Mouse (Mus musculus) heart, postnatal 0 days (tissue): ENCODE data around the gene Chchd6. TPM values are rescaled to one million over a fixed set of nuclear protein-coding genes. Genes with fewer than 3 reads are reported as not detected.
A peak's percentile ranks its signal among the peaks of the same experiment; 100 is the strongest.

Experiments
- ATAC-seq: fragments of 200-750 bp; cut with Nextera tagmentation; 2 replicates; pipeline ENCODE4 v1.8.0; 2017; ENCODE audit warnings: low read depth, moderate number of reproducible peaks, moderate library complexity; ENCODE audit not compliant: insufficient read depth
- DNase-seq: peaks from one replicate; pipeline ENCODE4 v3.0.0-alpha.2; 2016; ENCODE audit warnings: low spot score
- H3K27ac ChIP-seq: fragments of 300-500 bp; sonication (generic); 2 replicates; pipeline ENCODE4 v1.5.1; 2014; ENCODE audit warnings: low read depth, mild to moderate bottlenecking
- H3K27me3 ChIP-seq: fragments of 300-500 bp; sonication (generic); 2 replicates; pipeline ENCODE4 v1.6.1; 2014; ENCODE audit warnings: low read length, mixed read lengths; ENCODE audit not compliant: control insufficient read depth, insufficient read depth
- H3K36me3 ChIP-seq: fragments of 300-500 bp; sonication (generic); replicated peaks from 2 replicates; pipeline ENCODE4 v1.6.1; 2014; ENCODE audit warnings: low read length, mixed read lengths; ENCODE audit not compliant: control insufficient read depth, insufficient read depth
- H3K4me1 ChIP-seq: fragments of 300-500 bp; sonication (generic); 2 replicates; pipeline ENCODE4 v1.6.1; 2014; ENCODE audit warnings: antibody characterized with exemption; ENCODE audit not compliant: control insufficient read depth, insufficient read depth
- H3K4me2 ChIP-seq: fragments of 300-500 bp; sonication (generic); 2 replicates; pipeline ENCODE4 v1.6.1; 2014; ENCODE audit warnings: low read depth, mild to moderate bottlenecking, low read length, moderate library complexity
- H3K4me3 ChIP-seq: fragments of 300-500 bp; sonication (generic); 2 replicates; pipeline ENCODE4 v1.5.1; 2014; ENCODE audit warnings: low read depth, low read length
- H3K9ac ChIP-seq: fragments of 300-500 bp; sonication (generic); replicated peaks from 2 replicates; pipeline ENCODE4 v1.6.1; 2014; ENCODE audit warnings: low read depth, low read length, mixed read lengths
- H3K9me3 ChIP-seq: fragments of 300-500 bp; sonication (generic); replicated peaks from 2 replicates; pipeline ENCODE4 v1.6.1; 2016; ENCODE audit warnings: low read length; ENCODE audit not compliant: control insufficient read depth
- CTCF ChIP-seq: IDR thresholded peaks from 2 replicates; pipeline ENCODE4 v1.5.1; 2016; ENCODE audit warnings: antibody characterized with exemption, control low read depth, low read depth
- EP300 ChIP-seq: IDR thresholded peaks from 2 replicates; pipeline ENCODE4 v1.6.1; 2016; ENCODE audit warnings: antibody characterized with exemption, low read depth
- WGBS: fragments of 180-500 bp; shearing (Covaris S2); extraction: QIAGEN DNeasy Blood & Tissue Kit; methylation state at CpG from one replicate; pipeline ENCODE4 v1.1.7; 2014; 5-methylcytosine and 5-hydroxymethylcytosine counted together
- polyA plus RNA-seq: library from polyadenylated mRNA; unstranded; fragments of >200 nt; fragmentation: Nextera tagmentation; extraction: Ambion mirVana; gene quantifications from 2 replicates; pipeline ENCODE4 v1.2.1, GENCODE M21; 2015
- total RNA-seq: library from RNA; depleted of rRNA; stranded (reverse); fragments of >200 nt; gene quantifications from 2 replicates; pipeline ENCODE4 v1.2.3, GENCODE M21; 2014; ENCODE audit warnings: low replicate concordance

Chchd6 gene
- total and polyA plus RNA-seq, 2 experiments from 2014 or later, result 21.8 to 37.8 TPM

DNA sequence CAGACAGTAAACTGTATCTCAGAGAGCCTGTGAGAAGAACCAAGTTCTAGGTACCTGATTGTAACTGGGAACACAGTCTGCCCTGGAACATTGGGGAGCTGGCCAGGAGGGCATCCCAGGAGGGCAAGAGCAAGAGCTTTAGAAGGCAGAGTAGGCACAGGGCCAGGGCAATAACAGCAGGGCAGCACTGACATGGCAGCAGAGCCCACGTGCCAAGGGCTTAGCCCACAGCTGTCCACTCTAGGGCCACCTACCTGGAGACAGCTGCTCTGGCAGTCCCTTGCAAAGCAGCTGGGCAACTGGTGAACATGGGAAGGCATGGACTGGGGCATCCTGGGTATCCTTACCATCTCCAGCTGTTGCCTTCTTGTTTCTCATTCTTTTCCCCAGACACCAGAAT, 247.7 kb downstream of the Chchd6 start:
- Histone ChIP-seq H3K27me3 (no peaks in the 10 kb centered on the region), H3K9me3 (no peaks in the 10 kb centered on the region)
- DNase-seq, result no peak

DNA sequence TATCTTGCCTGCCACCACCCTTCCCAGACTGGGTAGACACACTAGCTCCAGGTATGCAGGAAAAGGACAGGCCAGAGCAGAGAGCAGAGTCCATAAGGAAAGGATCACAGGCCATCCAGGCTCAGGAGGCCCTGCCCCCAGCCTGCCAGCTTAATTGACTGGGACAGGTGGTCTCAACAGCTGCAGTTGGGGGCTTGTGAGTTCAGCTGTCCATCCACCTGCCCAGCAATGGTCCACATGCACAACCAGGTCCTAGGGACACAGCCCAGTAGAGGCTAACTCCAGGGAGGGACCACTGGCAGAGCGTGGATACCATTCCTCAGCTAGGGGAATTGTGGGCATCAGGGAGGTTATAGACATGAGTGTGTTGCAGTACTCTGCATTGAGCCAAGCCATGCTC, 249.6 kb downstream of the Chchd6 start:
- Histone ChIP-seq H3K27me3 (no peaks in the 10 kb centered on the region), H3K4me2 (no peak overlapping the region), H3K9ac (peak overlapping the region; percentile 41), H3K27ac (peak overlapping the region; percentile 89), H3K4me1 (peaks cover 46% of the 10 kb centered on the region), H3K9me3 (no peaks in the 10 kb centered on the region), H3K36me3 (peaks cover 32% of the 10 kb centered on the region), H3K4me3 (no peak overlapping the region)
- TF ChIP-seq EP300 (no peak), CTCF (no peak; the same call in 1 of the 2 replicates)
- DNase-seq (no peak), ATAC-seq (no peak)
- WGBS, result 97% methylated on average over 1 of the region's 1 CpGs

More for the DNA sequence above, 247.7 kb downstream of the Chchd6 start:
- Histone ChIP-seq H3K36me3 (peaks cover 14% of the 10 kb centered on the region; the same call in 1 of the 2 replicates), H3K4me2 (no peak overlapping the region), H3K27ac (0 out of 2 replicates have a peak overlapping the region, but pooled peaks have one; percentile 13), H3K9ac (no peak overlapping the region), H3K4me3 (no peak overlapping the region), H3K4me1 (peaks cover 66% of the 10 kb centered on the region)
- WGBS, result 67% methylated on average over 1 of the region's 1 CpGs
- TF ChIP-seq EP300, result no peak
- TF ChIP-seq CTCF, result no peak
- ATAC-seq, result no peak

DNA sequence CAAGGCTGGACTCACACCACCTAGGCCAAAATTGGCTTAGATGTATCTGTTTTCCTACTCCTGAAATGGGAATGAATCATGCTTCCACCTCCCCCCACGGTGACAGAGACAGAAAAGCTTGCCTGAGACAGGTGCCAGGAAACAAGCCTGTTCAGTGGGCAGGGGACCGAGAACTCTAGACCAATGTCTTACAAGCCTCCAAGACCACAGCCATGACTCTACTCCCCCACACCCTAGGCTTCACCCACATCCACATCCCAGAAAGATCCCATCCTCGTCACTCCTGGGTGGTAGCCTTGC, 250.0 kb downstream of the Chchd6 start:
- Histone ChIP-seq H3K4me2 (peak overlapping the region; percentile 43), H3K9ac (peak overlapping the region; percentile 41), H3K4me3 (no peak overlapping the region), H3K27me3 (no peaks in the 10 kb centered on the region), H3K27ac (peak overlapping the region; percentile 89), H3K4me1 (peaks cover 44% of the 10 kb centered on the region), H3K9me3 (no peaks in the 10 kb centered on the region), H3K36me3 (peaks cover 36% of the 10 kb centered on the region)
- TF ChIP-seq CTCF (no peak), EP300 (no peak)
- 38% methylated on average over 3 of the region's 3 CpGs for WGBS
- no peak for DNase-seq
- no peak for ATAC-seq

GRCm38 (mm10) chr6:89344613-89345485, 250.6 kb downstream of the Chchd6 start:
- ATAC-seq, result peak; percentile 93
- H3K9me3 ChIP-seq, result no peaks in the 10 kb centered on the region
- H3K27me3 ChIP-seq, result no peaks in the 10 kb centered on the region
- peak overlapping the region; percentile 89 for H3K27ac ChIP-seq
- 26% methylated on average over 10 of the region's 10 CpGs for WGBS
- TF ChIP-seq EP300 (peak; percentile 92), CTCF (peak; percentile 27; the same call in 1 of the 2 replicates)
- H3K4me1 ChIP-seq, result peaks cover 44% of the 10 kb centered on the region
- peak overlapping the region; percentile 43 for H3K4me2 ChIP-seq
- H3K9ac ChIP-seq, result peak overlapping the region; percentile 41
- peaks cover 42% of the 10 kb centered on the region for H3K36me3 ChIP-seq
- no peak overlapping the region for H3K4me3 ChIP-seq
- peak; percentile 96 for DNase-seq

DNA sequence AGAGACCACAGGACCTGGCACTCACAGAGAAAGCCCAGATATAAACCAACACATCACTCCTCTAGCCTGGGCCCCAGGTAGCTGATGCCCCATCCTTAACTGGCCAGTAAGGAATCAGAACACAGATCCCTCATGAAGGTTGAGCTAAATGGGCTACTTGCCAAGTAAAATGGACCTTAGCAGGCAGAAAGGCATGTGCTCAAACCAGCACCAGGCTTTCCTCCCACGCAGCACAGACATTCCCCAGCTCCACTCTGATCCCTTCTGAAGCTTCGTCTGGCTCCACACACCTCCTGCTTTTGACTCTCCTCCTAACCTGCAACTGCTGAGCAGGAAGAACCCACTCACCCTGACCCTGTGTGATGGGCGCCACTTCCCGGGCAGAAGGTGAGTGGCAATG, 253.5 kb downstream of the Chchd6 start:
- TF ChIP-seq EP300, result no peak
- TF ChIP-seq CTCF, result no peak
- Histone ChIP-seq H3K27me3 (no peaks in the 10 kb centered on the region), H3K4me2 (no peak overlapping the region), H3K36me3 (peaks cover 61% of the 10 kb centered on the region), H3K4me3 (no peak overlapping the region), H3K9me3 (no peaks in the 10 kb centered on the region), H3K4me1 (peaks cover 51% of the 10 kb centered on the region), H3K9ac (no peak overlapping the region), H3K27ac (no peak overlapping the region)
- no peak for DNase-seq
- 75% methylated on average over 4 of the region's 4 CpGs for WGBS
- no peak for ATAC-seq
